Mouse (Mus musculus) small intestine, adult 2 months (tissue): ENCODE results near the gene B9d2. TPM values are rescaled to one million over a fixed set of nuclear protein-coding genes. Genes with fewer than 3 reads are reported as not detected.

Experiments used
- H3K27ac ChIP-seq: fragments of 200-500 bp; 2 replicates; pipeline ENCODE4 v1.5.1; 2012; ENCODE audit warnings: low read depth, low read length, control low read depth, inconsistent platforms; ENCODE audit not compliant: insufficient read depth
- H3K27me3 ChIP-seq: fragments of 200-500 bp; 2 replicates; pipeline ENCODE4 v1.6.1; 2012; ENCODE audit warnings: mild to moderate bottlenecking, moderate library complexity, low read length, inconsistent platforms; ENCODE audit not compliant: control insufficient read depth, insufficient read depth
- H3K36me3 ChIP-seq: fragments of 200-500 bp; 2 replicates; pipeline ENCODE4 v1.6.1; 2012; ENCODE audit warnings: mild to moderate bottlenecking, low read length, control low read depth, inconsistent platforms; ENCODE audit not compliant: control insufficient read depth, insufficient read depth
- H3K4me1 ChIP-seq: fragments of 200-500 bp; 2 replicates; pipeline ENCODE4 v1.6.1; 2012; ENCODE audit warnings: low read length, inconsistent platforms, mixed read lengths; ENCODE audit not compliant: control insufficient read depth, insufficient read depth, insufficient read length
- H3K4me3 ChIP-seq: fragments of 200-500 bp; 2 replicates; pipeline ENCODE4 v1.5.1; 2012; ENCODE audit warnings: low read depth, mild to moderate bottlenecking, control low read depth, inconsistent platforms, low read length, moderate library complexity
- CTCF ChIP-seq: fragments of 200-500 bp; IDR thresholded peaks from 2 replicates; pipeline ENCODE4 v1.5.1; 2012; ENCODE audit warnings: low read depth, mild to moderate bottlenecking, control low read depth, inconsistent platforms, low read length, moderate library complexity, mixed read lengths; ENCODE audit not compliant: insufficient replicate concordance, insufficient read length; ENCODE audit errors: extremely low read depth
- POLR2A ChIP-seq: fragments of 200-500 bp; IDR thresholded peaks from 2 replicates; pipeline ENCODE4 v1.6.1; 2012; ENCODE audit warnings: low read depth, mild to moderate bottlenecking, control low read depth, inconsistent platforms, low read length, moderate library complexity
- WGBS: fragments of 180-500 bp; shearing (Covaris S2); methylation state at CpG from one replicate; pipeline ENCODE4 v1.1.7; 2018; 5-methylcytosine and 5-hydroxymethylcytosine counted together
- polyA plus RNA-seq: library from polyadenylated mRNA; depleted of rRNA; stranded (reverse); fragments of >200 nt; gene quantifications from 2 replicates; pipeline ENCODE4 v1.2.3, GENCODE M21; 2012

The B9d2 gene
- polyA plus RNA-seq, 1 experiment, result 33.2 TPM

- Histone ChIP-seq H3K27ac (peak overlapping the region; percentile 53), H3K36me3 (no peaks in the 10 kb centered on the region), H3K27me3 (no peaks in the 10 kb centered on the region), H3K4me3 (peak overlapping the region; percentile 19; the same call in 1 of the 2 replicates), H3K4me1 (peaks cover 9% of the 10 kb centered on the region)
- WGBS, result 60% methylated on average over 15 of the region's 15 CpGs
- TF ChIP-seq CTCF (no peak), POLR2A (no peak)
Observed at GRCm38 (mm10) chr7:25681341-25682231, 1.0 kb downstream of the B9d2 start.

DNA sequence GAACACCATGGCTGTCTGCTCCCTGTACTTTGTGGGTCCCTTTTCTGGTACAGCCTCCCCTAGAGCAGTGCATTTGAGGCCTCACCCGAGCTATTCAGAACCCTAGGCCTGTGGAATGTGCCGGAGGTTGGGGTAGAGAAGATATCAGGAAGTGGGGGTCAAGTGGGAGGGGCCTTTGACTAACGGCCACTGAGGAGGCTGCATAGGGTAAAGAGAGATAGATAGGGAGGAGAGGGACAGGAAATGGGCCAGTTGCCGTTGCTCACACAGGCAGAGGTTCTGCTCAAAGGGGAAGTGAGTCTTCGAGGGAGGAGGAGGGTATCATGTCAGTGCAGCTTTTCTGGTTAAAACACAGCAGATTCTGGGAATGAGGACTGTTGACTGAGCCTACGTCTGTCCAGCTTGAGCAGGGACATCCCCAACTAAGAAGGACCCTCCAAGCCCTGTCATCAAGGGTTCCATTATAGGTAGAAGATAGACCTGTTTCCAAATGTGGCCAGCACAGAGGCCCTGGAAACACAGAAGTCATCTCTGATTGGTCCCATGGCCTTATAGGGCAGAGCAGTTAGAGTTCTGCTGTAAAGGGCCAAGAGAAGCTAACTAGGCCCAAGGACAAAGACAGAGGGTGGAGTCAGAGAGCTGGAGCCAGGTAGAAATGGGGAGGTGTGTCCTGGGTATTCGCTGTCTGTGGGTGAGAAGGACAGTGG lies 3.0 kb downstream of the B9d2 start:
- H3K4me1 ChIP-seq, result peaks cover 12% of the 10 kb centered on the region
- no peaks in the 10 kb centered on the region for H3K36me3 ChIP-seq
- 73% methylated on average over 7 of the region's 7 CpGs for WGBS
- H3K27me3 ChIP-seq, result no peaks in the 10 kb centered on the region
- H3K27ac ChIP-seq, result peak overlapping the region; percentile 67
- no peak for TF ChIP-seq POLR2A
- no peak for TF ChIP-seq CTCF
- no peak overlapping the region for H3K4me3 ChIP-seq

GRCm38 (mm10) chr7:25684659-25685058 lies 4.1 kb downstream of the B9d2 start:
- Histone ChIP-seq H3K4me3 (no peak overlapping the region), H3K4me1 (peaks cover 12% of the 10 kb centered on the region), H3K27me3 (no peaks in the 10 kb centered on the region), H3K27ac (no peak overlapping the region), H3K36me3 (no peaks in the 10 kb centered on the region)
- 95% methylated on average over 6 of the region's 6 CpGs for WGBS
- no peak for TF ChIP-seq CTCF
- TF ChIP-seq POLR2A, result no peak

DNA sequence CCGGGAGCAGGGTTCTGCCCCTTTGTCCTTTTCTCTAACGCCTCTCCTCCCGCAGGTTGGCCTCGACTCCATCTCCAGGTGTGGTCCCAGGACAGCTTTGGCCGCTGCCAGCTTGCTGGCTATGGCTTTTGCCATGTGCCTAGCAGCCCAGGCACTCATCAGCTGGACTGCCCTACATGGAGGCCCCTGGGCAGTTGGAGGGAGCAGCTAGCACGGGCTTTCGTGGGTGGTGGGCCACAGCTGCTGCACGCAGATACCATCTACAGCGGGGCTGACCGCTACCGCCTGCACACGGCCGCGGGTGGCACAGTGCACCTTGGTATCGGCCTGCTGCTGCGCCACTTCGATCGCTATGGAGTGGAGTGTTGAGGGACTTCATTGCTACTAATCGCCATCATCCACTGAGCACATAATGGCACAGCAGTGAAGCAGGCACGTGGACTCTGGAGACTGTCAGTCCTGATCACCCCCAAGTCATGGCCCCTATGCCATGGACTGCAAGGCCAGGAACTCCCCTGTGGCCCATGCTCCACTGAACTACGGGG lies 5.4 kb downstream of the B9d2 start:
- Histone ChIP-seq H3K36me3 (no peaks in the 10 kb centered on the region), H3K27ac (no peak overlapping the region), H3K27me3 (no peaks in the 10 kb centered on the region), H3K4me1 (peaks cover 12% of the 10 kb centered on the region), H3K4me3 (peak overlapping the region; percentile 70)
- TF ChIP-seq POLR2A (no peak), CTCF (no peak)
- WGBS, result 81% methylated on average over 21 of the region's 21 CpGs

DNA sequence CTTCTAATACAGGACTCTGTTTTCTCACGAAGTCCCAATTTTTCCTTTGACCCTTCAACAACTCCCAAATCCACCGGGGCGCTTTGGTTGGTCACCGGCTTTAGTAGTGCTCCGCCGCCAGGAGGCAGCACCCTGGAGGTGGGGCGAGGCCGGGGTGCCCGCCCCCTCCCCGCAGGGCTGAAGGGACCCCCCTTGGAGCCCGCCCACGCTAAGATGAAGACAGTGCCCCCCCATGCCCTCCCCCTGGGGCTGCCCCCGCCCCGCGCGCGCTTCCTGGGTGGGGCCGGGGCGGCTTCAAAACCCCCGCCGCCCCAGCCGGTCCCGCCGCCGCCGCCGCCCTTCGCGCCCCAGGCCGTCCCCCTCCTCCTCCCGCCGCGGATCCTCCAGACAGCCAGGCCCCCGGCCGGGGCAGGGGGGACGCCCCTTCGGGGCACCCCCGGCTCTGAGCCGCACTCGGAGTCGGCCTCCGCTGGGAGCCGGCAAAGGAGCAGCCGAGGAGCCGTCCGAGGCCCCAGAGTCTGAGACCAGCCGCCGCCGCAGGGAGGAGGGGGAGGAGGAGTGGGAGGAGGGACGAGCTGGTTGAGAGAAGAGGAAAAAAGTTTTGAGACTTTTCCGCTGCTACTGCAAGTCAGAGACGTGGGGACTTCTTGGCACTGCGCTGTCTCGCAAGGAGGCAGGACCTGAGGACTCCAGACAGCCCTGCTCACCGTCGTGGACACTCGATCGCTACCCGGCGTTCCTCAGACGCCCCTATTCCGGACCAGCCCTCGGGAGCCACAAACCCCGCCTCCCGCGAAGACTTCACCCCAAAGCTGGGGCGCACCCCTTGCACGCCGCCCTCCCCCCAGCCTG lies 6.3 kb downstream of the B9d2 start, which contains the start of gene Tgfb1:
Gene Tgfb1, plus strand, starts transcription at position 323 of the 852 bp plus-strand sequence.
- Histone ChIP-seq H3K36me3 (no peaks in the 10 kb centered on the region), H3K27me3 (no peaks in the 10 kb centered on the region), H3K27ac (peak within 1 kb of the TSS; percentile 42), H3K4me1 (peaks cover 10% of the 10 kb centered on the region), H3K4me3 (peak within 1 kb of the TSS; percentile 70)
- 1% methylated on average over 51 of the region's 69 CpGs for WGBS
- TF ChIP-seq CTCF (peak; percentile 76), POLR2A (no peak)

- H3K36me3 ChIP-seq, result no peaks in the 10 kb centered on the region
- no peaks in the 10 kb centered on the region for H3K27me3 ChIP-seq
- peak; percentile 49 for TF ChIP-seq CTCF
- TF ChIP-seq POLR2A, result no peak
- peak overlapping the region; percentile 70 for H3K4me3 ChIP-seq
- under 1% methylated on average over 47 of the region's 47 CpGs for WGBS
- H3K4me1 ChIP-seq, result peaks cover 7% of the 10 kb centered on the region
- H3K27ac ChIP-seq, result peak overlapping the region; percentile 4; the same call in 1 of the 2 replicates
Observed at GRCm38 (mm10) chr7:25687811-25688401, 7.3 kb downstream of the B9d2 start.
